Mouse (Mus musculus) cerebellum, adult 11-12 months (tissue): ENCODE measurements at regions not wholly inside any gene's neighbourhood (a gene's known extent, or its start where the extent isn't known, plus 50 kb on each side); places are given as distances from the start of the nearest gene placed in this dataset.

ENCODE experiments used
- DNase-seq: peaks from one replicate; pipeline ENCODE4 v3.0.0; 2022

- no peak for DNase-seq
These were observed 616.0 kb downstream of the Ryr2 start for GRCm38 (mm10) chr13:11490766-11491165.

- DNase-seq: no peak
These were observed 623.6 kb downstream of the Ryr2 start for GRCm38 (mm10) chr13:11483142-11483541.

- DNase-seq: no peak
These were observed 624.0 kb downstream of the Ryr2 start for GRCm38 (mm10) chr13:11482701-11483100.

GRCm38 (mm10) chr13:11460251-11460650, 646.5 kb downstream of the Ryr2 start:
- DNase-seq: no peak

GRCm38 (mm10) chr13:11455113-11455512, 651.6 kb downstream of the Ryr2 start:
- no peak for DNase-seq

GRCm38 (mm10) chr13:11452448-11452847, 654.3 kb downstream of the Ryr2 start:
- no peak for DNase-seq

- no peak for DNase-seq
These were observed 674.0 kb downstream of the Ryr2 start for GRCm38 (mm10) chr13:11432465-11433339.

GRCm38 (mm10) chr13:11426820-11427219, 679.9 kb downstream of the Ryr2 start:
- DNase-seq: no peak

- no peak for DNase-seq
These were observed 714.7 kb downstream of the Ryr2 start for GRCm38 (mm10) chr13:11392027-11392426.

- no peak for DNase-seq
These were observed 731.3 kb downstream of the Ryr2 start for GRCm38 (mm10) chr13:11375452-11375851.

- no peak for DNase-seq
These were observed 737.3 kb downstream of the Ryr2 start for GRCm38 (mm10) chr13:11369456-11369855.

GRCm38 (mm10) chr13:11362872-11363271, 743.9 kb downstream of the Ryr2 start:
- no peak for DNase-seq

GRCm38 (mm10) chr13:11348502-11348849, 758.3 kb downstream of the Ryr2 start:
- DNase-seq: no peak

GRCm38 (mm10) chr13:11347787-11348501, 758.8 kb downstream of the Ryr2 start:
- DNase-seq: no peak

GRCm38 (mm10) chr13:11344500-11344899, 762.2 kb downstream of the Ryr2 start:
- DNase-seq: no peak

GRCm38 (mm10) chr13:11338297-11338616, 768.5 kb downstream of the Ryr2 start:
- DNase-seq: peak; percentile 9

- DNase-seq: no peak
These were observed 769.0 kb downstream of the Ryr2 start for GRCm38 (mm10) chr13:11337610-11338296.

- no peak for DNase-seq
These were observed 769.8 kb downstream of the Ryr2 start for GRCm38 (mm10) chr13:11336958-11337357.

GRCm38 (mm10) chr13:11331991-11332390, 774.8 kb downstream of the Ryr2 start:
- no peak for DNase-seq

GRCm38 (mm10) chr13:11308716-11309115, 798.0 kb downstream of the Ryr2 start:
- no peak for DNase-seq

- no peak for DNase-seq
These were observed 811.3 kb downstream of the Ryr2 start for GRCm38 (mm10) chr13:11295493-11295892.

GRCm38 (mm10) chr13:11294689-11295088, 812.1 kb downstream of the Ryr2 start:
- DNase-seq: no peak

GRCm38 (mm10) chr13:11293750-11294149, 813.0 kb downstream of the Ryr2 start:
- DNase-seq: no peak

GRCm38 (mm10) chr13:11273896-11274295, 832.8 kb downstream of the Ryr2 start:
- no peak for DNase-seq
